Mouse (Mus musculus) cerebellum, postnatal 4 days (tissue): ENCODE data around the gene Dyrk3.
A peak's percentile ranks its signal among the peaks of the same experiment; 100 is the strongest.
"Not testable (repeated sequence)": the region's sequence is repeated elsewhere in the genome, so short reads cannot be mapped to it uniquely, and the experiment has no call there.

Experiments used
- DNase-seq, 2 experiments: peaks; one replicate each; pipeline ENCODE4 v3.0.0; 2022; ENCODE audit warnings: low spot score in 2 of 2, mixed read lengths in 1 of 2

Dyrk3 gene

DNA sequence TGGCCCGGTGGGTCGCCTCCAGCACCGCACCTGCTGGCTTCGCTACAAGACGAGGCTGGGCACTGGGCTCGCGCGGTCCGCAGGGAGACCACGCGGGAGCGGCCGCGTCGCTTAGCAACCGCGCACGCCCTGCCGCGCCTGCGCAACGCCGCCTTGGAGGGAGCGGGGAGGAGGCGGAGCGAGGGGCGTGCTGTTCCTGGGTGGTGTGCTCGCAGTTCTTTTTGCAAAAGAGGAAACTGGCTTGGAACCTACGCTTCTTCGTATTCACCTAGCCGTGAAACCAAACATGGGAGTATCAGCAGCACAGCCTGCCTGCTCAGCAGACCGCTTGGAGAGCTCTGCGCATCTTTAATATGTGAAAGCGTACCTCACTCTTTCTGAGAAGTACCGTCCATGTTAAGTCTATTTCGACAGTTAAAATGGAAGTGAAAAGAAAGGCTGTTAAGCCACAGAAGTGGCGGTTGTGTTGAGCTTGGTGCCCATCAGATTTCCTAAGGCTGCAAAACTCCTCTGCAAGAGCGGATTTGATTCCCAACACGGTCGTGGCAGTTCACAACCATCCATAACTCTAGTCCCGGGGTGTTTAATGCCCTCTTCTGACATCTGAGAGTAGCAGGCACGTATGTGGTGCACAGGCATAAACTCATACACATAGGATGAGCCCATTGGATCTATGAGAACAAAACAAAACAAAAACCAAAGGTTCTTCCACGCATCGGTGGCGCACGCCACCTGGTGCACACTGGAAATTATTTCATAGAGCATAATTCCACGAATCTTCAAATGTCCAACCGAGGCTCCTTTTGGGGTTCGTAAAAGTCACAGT is at the start of gene Dyrk3:
Gene Dyrk3, minus strand, starts transcription at position 150 of the 826 bp plus-strand sequence.
- peak; percentile 71 to 87 for DNase-seq

GRCm38 (mm10) chr1:131187856-131188255 is 49.7 kb upstream of the Dyrk3 start:
- no peak for DNase-seq

DNA sequence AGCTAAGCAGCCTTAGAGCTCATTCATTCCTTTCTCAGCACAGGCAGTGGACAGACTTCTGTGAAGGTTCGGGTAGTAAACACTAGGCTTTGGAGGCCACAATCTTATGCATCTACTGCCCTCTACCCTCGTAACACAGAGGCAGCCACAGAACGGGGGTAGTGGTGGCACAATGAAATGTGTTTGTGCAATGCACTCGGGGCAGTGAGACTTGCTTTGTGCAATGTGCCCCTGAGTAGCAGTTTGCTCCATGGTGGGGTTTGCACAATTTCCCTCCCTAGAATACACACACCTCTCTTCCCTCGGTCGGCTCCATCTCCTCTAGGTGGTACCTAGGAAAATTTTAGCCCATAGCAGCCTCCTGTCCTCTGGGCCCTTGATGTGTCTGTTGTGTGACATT is 48.9 kb upstream of the Dyrk3 start:
- no peak for DNase-seq

DNA sequence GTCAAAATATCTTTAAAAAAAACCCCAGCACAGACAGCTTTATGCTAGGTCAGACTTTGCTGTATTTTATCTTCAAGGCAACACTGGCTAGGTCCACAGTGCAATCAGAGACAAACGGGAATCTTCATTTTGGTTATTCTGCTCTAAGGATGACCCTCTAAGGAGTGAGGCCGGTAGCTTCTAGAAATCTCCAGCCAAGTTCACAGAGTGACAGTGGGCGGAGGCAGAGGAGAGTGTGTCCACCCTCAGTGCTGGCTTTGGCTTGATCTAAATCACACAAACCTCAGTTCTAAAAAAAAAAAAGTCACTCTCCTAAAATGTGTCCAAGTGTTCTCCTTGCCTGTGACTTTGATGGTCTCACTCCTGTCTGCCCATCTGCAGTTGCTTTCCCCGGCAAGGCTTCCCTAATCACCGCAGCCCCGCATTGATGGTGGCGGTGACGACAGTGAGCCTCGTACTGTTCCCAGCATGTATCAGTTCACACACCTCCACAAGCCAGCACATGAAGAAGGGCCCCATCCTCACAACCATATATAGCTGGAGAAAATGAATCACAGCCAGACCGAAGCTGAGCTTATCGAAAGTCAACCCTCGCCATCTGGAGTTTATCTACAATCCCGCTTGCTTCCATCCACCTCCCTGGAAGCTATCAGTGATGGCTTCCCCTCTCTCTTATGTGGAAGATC is 47.8 kb upstream of the Dyrk3 start:
- DNase-seq, result no peak

DNA sequence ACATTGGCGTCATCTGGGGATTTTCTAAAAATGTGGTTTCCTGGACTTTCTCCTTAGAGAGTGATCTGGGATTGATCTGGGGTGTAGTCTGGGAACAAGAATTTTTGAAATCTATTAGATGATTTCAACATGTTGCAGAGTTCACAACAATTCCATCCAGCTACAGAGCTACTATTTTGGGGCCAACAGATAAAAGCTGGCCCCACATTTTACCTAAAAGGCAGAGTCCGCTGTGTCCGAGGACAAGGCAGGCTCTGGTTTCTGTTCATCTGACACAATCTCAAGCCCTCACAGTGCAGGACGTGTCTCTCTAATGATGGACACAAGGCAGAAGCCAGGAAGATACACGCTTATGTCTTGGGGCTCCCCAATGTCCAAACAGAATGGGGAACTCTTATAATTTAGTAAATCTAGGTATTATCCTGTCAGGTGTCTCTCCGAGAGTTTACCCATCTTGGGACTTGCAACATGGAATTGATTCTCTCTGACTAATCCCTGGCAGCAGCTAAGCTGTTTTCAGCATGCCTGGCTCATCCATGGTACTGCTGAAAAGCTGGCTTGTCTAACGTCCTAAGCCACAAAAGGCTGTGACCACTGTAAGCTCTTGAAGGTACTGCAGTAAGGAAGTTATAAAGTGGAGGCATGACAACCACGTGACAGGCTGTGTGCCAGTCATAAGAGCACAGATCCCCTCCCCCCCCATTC is 47.0 kb upstream of the Dyrk3 start:
- no peak for DNase-seq

GRCm38 (mm10) chr1:131184253-131184955 is 46.3 kb upstream of the Dyrk3 start:
- DNase-seq, result no peak

- no peak for DNase-seq
These were observed 45.1 kb upstream of the Dyrk3 start for GRCm38 (mm10) chr1:131183201-131183600.

DNA sequence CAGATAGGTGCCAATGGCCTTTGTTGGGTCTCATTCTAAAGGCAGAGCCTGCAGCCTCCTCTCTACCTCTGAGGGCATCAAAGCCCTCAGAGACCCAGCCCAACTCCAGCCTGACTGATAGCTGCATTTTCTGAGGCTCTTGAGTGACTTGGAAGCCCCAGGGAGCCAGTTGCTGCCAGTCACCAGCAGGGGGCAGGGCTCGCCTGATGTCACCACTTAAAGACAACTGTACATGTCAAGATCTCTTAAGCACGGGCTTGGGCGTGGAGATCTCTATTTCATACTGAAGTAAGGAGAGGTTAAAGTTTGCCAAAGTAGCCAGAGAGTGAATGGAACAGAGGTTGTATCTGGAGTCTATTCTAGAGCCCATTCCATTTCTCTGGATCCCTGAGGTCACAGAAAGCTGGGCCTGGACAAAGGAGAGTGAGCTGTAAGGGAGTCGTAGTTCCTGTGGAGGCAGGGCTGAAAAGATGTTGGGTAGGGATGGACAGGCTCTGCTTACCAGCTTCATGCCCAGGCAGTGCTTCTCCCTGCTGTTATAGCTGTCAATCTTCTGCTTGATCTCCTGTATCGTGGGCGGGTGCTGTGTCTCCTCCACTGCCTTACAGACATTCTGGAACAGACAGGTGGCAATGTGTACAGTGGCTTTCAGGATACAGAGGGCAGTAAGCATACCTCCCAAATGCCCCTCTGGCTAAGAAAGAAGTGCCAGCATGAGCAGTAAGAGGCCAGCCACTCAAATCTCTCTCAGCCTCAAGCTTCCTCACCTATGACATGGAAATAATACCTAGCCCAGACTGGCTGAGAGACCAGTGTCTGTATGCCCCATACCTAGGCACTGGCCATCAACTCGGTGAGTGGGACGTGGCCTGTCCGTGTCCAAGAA is 43.7 kb upstream of the Dyrk3 start:
- peak; percentile 48 to 76 for DNase-seq

DNA sequence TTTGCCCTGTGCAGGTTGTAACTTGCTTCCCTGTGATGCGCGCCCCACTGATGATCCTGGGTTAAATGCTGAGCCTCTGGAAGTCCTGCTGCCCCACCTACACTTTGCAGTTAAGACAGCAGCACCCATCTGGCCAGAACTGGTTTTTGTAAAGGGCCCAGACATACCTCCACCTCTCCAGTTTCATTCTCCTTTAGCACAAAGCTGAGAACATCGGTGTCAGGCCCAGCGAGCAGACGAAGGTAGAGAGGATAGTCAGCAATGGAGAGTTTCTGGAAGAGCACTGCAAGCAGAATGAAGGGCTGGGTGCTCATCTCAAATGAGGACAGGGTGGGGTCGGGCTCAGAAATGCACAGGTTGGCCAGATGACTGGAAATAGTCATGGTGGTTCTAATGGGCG is 42.2 kb upstream of the Dyrk3 start:
- DNase-seq, result no peak

DNA sequence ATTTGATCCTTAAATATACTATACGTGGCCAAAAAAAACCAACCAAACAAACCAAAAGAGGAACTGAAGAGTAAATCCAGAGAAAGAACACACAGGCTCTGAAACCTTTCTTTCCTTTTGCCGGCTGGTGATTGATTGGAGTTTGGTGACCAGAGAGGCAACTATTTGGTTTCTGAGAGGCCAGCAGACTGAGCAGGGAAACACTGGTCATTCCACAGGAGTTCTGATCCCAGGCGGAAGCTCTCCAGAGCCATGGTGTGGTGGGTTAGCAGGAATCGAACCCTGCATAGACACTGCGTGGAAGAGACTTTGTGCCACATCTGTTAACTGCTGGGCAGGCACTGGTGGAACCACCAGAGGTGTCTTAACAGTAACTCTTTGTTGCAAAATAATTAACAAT is 39.9 kb upstream of the Dyrk3 start:
- DNase-seq, result no peak

DNA sequence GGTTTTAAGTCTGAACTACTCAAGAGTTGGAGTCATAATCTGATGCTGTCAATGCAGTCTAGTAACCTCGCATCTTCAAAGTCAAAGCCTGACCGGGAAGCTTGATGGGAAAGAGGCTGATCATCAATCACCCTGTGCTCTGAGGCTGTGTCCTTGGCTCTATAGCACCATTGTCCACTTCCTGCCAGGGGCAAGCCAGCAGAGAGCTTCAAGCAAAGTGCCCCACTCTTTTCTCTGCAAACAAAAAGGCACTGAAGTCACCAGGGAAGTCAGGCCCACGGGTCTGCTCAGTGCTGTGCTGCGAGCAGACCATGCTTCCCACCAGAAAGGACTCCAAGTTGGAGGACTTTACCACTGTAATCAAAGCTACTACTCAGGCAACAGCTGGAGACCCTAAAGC is 39.1 kb upstream of the Dyrk3 start:
- no peak for DNase-seq

GRCm38 (mm10) chr1:131175819-131176218 is 37.7 kb upstream of the Dyrk3 start:
- DNase-seq, result no peak

DNA sequence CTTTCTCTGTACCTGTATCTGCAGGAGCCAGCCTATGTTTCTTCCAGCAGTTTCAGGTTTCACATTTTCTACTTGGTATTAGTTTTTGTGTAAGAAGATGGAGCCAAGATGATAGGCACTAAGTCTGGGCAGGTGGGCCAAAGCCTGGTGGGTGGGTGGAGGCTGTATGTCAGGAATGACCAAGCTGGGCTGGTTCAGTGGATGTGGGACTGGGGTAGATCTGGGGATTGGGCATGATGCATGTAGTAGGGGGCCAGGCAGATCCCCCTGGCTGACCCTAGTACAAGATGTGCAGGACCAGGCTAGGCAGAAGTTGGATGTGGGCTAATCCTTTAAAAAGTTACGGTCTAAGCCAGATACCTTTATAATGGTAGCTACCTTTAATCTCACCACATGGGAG is 37.0 kb upstream of the Dyrk3 start:
- DNase-seq, result no peak

DNA sequence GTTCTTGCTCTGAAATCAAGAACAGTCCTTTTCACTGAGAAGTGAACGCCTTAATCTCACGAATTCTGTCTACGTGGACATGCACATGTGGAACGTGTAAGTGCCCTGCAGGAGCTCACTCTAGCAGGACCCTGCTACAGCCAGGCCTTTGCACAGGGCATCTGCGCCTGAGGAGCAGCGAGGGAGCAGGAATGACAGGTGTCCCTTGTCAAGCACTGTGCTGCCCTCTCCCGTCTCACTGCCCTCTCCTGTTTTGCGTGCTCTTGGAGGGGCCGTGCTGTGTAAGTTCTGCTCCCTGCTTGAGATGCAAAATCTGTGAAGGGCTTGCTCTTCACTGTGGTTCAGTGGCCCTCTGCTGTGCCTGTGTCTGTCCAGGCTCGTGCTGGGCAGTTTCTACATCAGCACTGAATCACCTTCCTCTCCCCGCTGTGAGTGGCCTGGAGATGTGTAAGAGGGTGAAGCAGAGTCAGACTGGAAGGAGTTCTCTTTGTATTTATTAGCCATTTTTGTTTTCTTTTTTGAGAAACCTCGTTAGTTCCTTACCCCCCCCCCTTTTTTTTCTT is 36.2 kb upstream of the Dyrk3 start:
- DNase-seq, result no peak

DNA sequence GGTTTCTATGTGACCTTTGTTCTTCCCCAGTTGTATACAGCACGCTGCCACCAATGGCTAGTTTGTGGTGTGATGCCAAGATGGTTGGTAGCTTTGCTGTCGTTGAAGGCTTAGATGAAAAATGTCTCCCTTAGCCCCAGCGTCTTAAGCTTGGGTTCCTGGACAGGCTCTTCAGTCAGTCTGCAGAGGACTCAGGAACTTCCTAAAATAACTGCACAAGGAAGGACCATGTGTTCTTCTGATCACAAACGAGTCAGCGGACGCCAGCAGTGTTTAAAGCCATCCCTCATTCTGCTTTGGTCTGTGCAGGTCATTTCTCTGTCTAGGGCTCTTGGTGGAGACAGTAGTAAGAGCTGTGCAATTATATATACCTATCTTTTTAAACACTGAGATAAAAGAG is 35.7 kb upstream of the Dyrk3 start:
- DNase-seq, result no peak

DNA sequence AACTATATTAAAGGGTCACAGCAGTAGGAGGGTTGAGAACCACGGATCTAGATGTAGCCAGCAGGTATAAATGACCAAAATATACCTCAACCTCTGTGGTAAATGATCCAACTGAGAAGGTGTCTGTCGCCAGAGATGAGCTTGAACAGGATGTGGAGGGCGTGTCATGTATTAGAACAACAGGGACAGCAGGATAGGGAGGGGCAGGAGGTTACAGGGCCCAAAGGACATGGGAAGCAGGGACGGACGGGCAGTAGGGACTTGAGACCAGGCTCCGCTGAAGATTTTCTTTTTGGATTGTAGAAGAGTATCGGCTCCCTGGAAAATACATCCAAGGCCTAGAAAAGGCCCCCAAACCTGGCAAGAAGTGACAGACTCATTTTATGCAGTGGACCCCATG is 34.9 kb upstream of the Dyrk3 start:
- DNase-seq, result no peak

- DNase-seq, result no peak
These were observed 29.5 kb upstream of the Dyrk3 start for GRCm38 (mm10) chr1:131167612-131168011.

GRCm38 (mm10) chr1:131164427-131164826 is 26.3 kb upstream of the Dyrk3 start:
- no peak for DNase-seq

DNA sequence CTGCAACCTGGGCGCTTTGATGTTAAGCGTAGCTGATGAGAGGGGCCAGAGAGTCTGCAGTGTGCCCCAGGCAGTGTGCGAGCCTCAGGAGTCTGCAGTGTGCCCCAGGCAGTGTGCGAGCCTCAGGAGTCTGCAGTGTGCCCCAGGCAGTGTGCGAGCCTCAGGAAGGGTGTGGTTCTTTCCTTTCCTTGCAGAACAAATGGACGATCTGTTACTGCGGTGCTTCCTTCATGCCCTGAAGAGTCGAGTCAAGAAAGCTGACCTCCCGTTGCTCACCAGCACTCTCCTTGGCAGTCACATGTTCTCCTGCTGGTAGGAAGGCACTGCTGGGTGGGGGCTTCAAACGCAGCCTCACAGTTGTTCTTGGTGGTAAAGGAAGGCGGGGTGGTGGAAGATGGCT is 23.0 kb upstream of the Dyrk3 start:
- no peak for DNase-seq

DNA sequence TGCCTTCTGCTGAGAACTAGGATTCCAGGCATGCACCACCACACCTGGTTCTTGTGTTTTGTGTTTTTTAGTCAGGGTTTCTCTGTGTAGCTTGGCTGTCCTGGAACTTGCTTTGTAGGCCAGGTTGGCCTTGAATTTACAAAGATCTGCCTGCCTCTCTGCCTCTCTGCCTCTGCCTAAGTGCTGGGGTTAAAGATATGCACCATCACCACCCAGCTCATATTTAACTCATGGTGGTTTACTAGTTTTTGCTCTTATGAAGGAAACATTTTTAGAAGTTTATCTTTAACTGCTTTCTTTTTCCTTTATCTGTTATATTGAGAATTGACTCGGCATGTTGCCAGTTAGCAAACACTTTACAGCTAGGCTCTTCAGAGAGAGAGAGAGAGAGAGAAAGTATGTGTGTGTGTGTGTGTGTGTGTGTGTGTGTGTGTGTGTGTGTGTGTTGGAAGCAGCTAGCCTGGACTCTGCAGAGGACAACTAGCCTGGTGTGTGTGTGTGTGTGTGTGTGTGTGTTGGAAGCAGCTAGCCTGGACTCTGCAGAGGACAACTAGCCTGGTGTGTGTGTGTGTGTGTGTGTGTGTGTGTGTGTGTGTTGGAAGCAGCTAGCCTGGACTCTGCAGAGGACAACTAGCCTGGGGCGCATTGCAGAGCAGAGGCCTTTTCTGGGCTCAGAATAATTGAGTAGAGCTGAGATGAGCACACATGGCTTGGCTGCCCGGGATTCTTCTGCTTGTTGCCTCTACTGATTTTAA is 21.6 kb upstream of the Dyrk3 start:
- DNase-seq, result not testable (repeated sequence)
